Mouse (Mus musculus): ENCODE results near the gene Endog. TPM values are rescaled to one million over a fixed set of nuclear protein-coding genes. Genes with fewer than 3 reads are reported as not detected.
A peak's percentile ranks its signal among the peaks of the same experiment; 100 is the strongest.

Gene Endog
- total and polyA plus RNA-seq, 2 experiments from 2014 or later: 38.9 to 43.7 TPM

DNA sequence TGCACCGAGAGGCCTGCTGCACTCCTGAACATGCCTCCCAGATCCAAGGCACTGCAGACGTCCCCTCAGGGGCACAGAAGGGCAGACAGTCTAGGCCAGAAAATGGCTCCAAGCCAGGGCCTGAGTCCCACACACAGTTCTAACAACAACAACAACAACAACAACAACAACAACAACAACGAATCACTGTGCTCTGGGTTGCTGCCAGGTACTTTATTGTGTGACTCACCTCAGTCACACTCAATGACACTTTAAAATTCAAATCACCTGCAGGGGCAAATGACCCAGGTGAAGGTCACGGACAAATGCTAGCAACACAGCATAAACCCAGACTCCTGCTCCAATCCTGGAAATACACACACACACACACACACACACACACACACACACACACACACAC, 26.7 kb downstream of the Endog start:
- Histone ChIP-seq H3K36me3 (ENCODE audit: insufficient read depth, low read length) (no peaks in the 10 kb centered on the region; the same call in 1 of the 2 replicates), H3K4me3 (ENCODE audit: low read depth, low read length) (no peak overlapping the region), H3K27me3 (ENCODE audit: insufficient read depth, low read length) (no peaks in the 10 kb centered on the region), H3K9ac (replicated peaks; ENCODE audit: low read length, poor library complexity, severe bottlenecking) (no peak overlapping the region), H3K9me3 (ENCODE audit: low read length) (no peaks in the 10 kb centered on the region), H3K4me2 (ENCODE audit: low read depth, low read length, poor library complexity, severe bottlenecking) (no peak overlapping the region), H3K4me1 (ENCODE audit: insufficient read depth, low read length) (no peaks in the 10 kb centered on the region), H3K27ac (ENCODE audit: low read depth, low read length) (no peak overlapping the region)
- no peak for DNase-seq (ENCODE audit: low spot score)
- no peak for ATAC-seq (ENCODE audit: low FRiP score)
- TF ChIP-seq CTCF (IDR thresholded peaks at IDR 0.05): no peak
- 60% methylated on average over 4 of the region's 4 CpGs for WGBS

DNA sequence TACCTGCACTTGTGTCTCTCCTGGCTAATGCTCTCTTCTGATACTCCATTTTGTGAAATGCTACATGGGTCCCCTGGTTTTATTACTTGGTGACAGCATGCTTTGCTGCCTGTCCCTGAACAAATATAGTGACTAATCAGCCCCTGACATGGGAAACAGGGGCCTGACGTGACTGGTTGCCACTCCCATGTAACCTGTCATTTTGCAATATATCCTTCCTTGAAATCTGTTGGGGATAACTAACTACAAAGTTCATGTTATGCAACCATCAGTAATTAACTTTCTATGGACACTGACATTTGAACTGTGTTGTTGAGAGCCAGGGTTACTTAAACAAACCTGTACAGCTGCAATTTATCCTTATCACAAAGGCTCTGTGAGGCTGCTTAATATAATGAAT, 28.7 kb downstream of the Endog start:
- no peak overlapping the region for H3K4me3 ChIP-seq (ENCODE audit: low read depth, low read length)
- no peaks in the 10 kb centered on the region for H3K9me3 ChIP-seq (ENCODE audit: low read length)
- no peak for ATAC-seq (ENCODE audit: low FRiP score)
- no peak overlapping the region for H3K27ac ChIP-seq (ENCODE audit: low read depth, low read length)
- no peak for TF ChIP-seq CTCF (IDR thresholded peaks at IDR 0.05)
- no peaks in the 10 kb centered on the region for H3K36me3 ChIP-seq (ENCODE audit: insufficient read depth, low read length)
- WGBS: 77% methylated on average over 1 of the region's 1 CpGs
- DNase-seq (ENCODE audit: low spot score): no peak
- no peak overlapping the region for H3K9ac ChIP-seq (replicated peaks; ENCODE audit: low read length, poor library complexity, severe bottlenecking)
- no peaks in the 10 kb centered on the region for H3K27me3 ChIP-seq (ENCODE audit: insufficient read depth, low read length)
- no peak overlapping the region for H3K4me2 ChIP-seq (ENCODE audit: low read depth, low read length, poor library complexity, severe bottlenecking)
- peaks cover 5% of the 10 kb centered on the region for H3K4me1 ChIP-seq (ENCODE audit: insufficient read depth, low read length)

DNA sequence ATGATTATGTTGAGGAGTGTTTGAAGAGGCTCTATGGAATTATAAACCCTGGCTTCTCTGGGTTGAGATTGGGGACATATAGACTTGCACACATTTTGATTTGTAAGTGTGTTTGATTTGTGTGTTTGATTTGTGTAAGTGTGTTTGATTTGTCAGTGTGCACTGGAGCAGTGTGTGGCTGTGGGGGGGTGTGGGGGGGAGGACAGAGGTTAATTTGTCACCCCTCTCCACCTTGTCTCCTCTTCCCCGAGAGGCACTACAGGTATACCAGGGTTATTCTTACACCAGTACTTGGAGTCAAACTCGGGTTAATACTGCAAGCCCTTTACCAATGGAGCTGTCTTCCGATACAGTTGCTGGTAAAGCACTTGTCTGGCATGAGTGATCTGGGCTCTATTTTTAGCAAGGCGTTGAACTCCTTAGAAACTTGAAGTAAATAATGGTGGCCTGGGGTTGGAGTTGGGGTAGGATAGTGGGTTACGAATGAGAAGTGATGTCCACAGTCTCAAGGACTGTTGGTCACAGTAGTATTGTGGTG, 29.2 kb downstream of the Endog start:
- H3K4me1 ChIP-seq (ENCODE audit: insufficient read depth, low read length): peaks cover 5% of the 10 kb centered on the region
- DNase-seq (ENCODE audit: low spot score) (no peak), ATAC-seq (ENCODE audit: low FRiP score) (no peak)
- WGBS: 84% methylated on average over 5 of the region's 5 CpGs
- H3K27ac ChIP-seq (ENCODE audit: low read depth, low read length): no peak overlapping the region
- H3K4me2 ChIP-seq (ENCODE audit: low read depth, low read length, poor library complexity, severe bottlenecking): no peak overlapping the region
- H3K9me3 ChIP-seq (ENCODE audit: low read length): no peaks in the 10 kb centered on the region
- H3K36me3 ChIP-seq (ENCODE audit: insufficient read depth, low read length): no peaks in the 10 kb centered on the region
- H3K9ac ChIP-seq (replicated peaks; ENCODE audit: low read length, poor library complexity, severe bottlenecking): no peak overlapping the region
- H3K27me3 ChIP-seq (ENCODE audit: insufficient read depth, low read length): no peaks in the 10 kb centered on the region
- TF ChIP-seq CTCF (IDR thresholded peaks at IDR 0.05): no peak
- H3K4me3 ChIP-seq (ENCODE audit: low read depth, low read length): no peak overlapping the region

DNA sequence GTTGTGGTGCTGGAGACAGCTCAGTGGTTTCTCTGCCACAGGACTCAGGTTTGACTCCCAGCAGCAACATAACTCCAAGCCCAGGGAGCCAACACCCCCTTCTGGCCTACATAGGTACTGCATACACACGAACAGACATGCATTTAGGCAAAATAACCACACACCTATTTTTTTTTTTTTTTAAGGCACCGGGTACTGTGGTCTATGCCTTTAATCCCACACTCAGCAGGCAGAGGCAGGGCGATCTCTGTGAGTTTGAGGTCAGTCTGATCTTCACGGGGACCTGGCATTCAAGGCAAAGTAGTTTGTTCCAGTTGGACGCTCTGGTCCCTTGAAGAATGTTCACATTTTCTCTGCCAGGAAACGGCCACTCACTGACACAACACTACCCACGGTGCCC, 32.1 kb downstream of the Endog start:
- Histone ChIP-seq H3K4me2 (ENCODE audit: low read depth, low read length, poor library complexity, severe bottlenecking) (no peak overlapping the region), H3K4me3 (ENCODE audit: low read depth, low read length) (no peak overlapping the region), H3K9ac (replicated peaks; ENCODE audit: low read length, poor library complexity, severe bottlenecking) (no peak overlapping the region), H3K9me3 (ENCODE audit: low read length) (no peaks in the 10 kb centered on the region), H3K27me3 (ENCODE audit: insufficient read depth, low read length) (no peaks in the 10 kb centered on the region), H3K4me1 (ENCODE audit: insufficient read depth, low read length) (peaks cover 12% of the 10 kb centered on the region), H3K27ac (ENCODE audit: low read depth, low read length) (no peak overlapping the region), H3K36me3 (ENCODE audit: insufficient read depth, low read length) (no peaks in the 10 kb centered on the region)
- TF ChIP-seq CTCF (IDR thresholded peaks at IDR 0.05): peak; percentile 57
- ATAC-seq (ENCODE audit: low FRiP score): no peak
- no peak for DNase-seq (ENCODE audit: low spot score)
- WGBS: 79% methylated on average over 7 of the region's 7 CpGs

DNA sequence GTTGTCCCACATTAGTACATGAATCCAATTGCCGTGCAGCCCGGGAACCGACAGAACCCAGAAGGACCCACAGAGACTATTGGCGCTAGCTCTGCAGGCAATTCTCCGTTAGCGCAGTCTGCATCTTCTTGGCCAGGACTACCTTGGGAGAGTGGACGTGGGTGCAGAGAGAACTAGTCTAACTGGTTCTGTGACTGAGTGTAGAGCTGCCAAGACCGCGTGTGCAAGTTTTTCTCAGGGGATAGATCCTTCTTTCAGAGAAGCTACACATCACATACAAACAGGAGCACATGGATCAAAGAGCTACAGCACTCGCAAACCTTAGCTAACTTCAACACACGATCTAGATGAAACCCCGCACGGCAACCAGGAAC, 33.9 kb downstream of the Endog start:
- Histone ChIP-seq H3K4me1 (ENCODE audit: insufficient read depth, low read length) (peaks cover 12% of the 10 kb centered on the region), H3K27ac (ENCODE audit: low read depth, low read length) (peak overlapping the region; percentile 65), H3K9ac (replicated peaks; ENCODE audit: low read length, poor library complexity, severe bottlenecking) (peak overlapping the region; percentile 64), H3K36me3 (ENCODE audit: insufficient read depth, low read length) (no peaks in the 10 kb centered on the region), H3K27me3 (ENCODE audit: insufficient read depth, low read length) (no peaks in the 10 kb centered on the region), H3K4me3 (ENCODE audit: low read depth, low read length) (peak overlapping the region; percentile 66), H3K9me3 (ENCODE audit: low read length) (no peaks in the 10 kb centered on the region), H3K4me2 (ENCODE audit: low read depth, low read length, poor library complexity, severe bottlenecking) (peak overlapping the region; percentile 82)
- WGBS: under 1% methylated on average over 13 of the region's 13 CpGs
- ATAC-seq (ENCODE audit: low FRiP score) (peak; percentile 65), DNase-seq (ENCODE audit: low spot score) (peak; percentile 47)
- no peak for TF ChIP-seq CTCF (IDR thresholded peaks at IDR 0.05)

DNA sequence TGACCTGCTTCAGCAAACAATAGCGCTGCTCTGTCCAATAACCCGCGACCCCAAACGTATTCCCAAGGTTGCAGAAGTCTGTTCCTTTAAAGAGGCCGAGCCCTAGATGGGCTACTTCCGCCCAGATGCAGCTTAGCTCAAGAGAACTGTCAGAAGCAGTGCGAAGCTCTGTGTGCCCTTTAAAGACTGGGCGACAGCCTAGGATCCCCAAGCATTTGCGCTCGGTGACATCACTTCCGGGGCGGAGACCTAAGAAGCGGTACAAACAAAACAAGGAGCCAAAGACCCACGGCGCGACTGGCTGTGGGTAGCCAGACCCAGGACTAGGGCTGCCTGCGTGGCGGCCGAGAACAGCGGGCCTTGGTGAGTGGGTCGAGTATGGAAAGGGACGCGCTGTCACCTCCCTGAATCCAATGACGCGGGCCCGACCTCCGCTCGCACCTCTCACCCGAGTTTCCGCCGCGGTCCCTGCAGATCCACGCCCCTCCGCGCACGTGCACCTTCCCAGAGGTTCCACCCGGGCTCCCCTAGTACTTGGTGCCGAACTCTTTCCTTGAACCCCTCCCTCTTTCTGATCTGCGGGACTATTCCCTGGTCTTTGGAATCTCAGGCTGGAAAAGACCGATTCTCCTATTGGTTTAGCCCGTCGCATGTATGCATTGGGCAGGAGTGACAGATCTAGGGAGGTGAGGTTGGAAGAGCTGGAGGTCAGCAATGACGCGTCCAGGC, 34.5 kb downstream of the Endog start, which contains the start of gene Kyat1:
Gene Kyat1, minus strand, starts transcription at position 219 of the 729 bp plus-strand sequence.
- peak; percentile 99 for DNase-seq (ENCODE audit: low spot score)
- H3K4me3 ChIP-seq (ENCODE audit: low read depth, low read length): peak within 1 kb of the TSS; percentile 66
- H3K36me3 ChIP-seq (ENCODE audit: insufficient read depth, low read length): no peaks in the 10 kb centered on the region
- peak; percentile 94 for ATAC-seq (ENCODE audit: low FRiP score)
- no peaks in the 10 kb centered on the region for H3K9me3 ChIP-seq (ENCODE audit: low read length)
- H3K27me3 ChIP-seq (ENCODE audit: insufficient read depth, low read length): no peaks in the 10 kb centered on the region
- peak within 1 kb of the TSS; percentile 65 for H3K27ac ChIP-seq (ENCODE audit: low read depth, low read length)
- peak within 1 kb of the TSS; percentile 82 for H3K4me2 ChIP-seq (ENCODE audit: low read depth, low read length, poor library complexity, severe bottlenecking)
- under 1% methylated on average over 44 of the region's 44 CpGs for WGBS
- H3K9ac ChIP-seq (replicated peaks; ENCODE audit: low read length, poor library complexity, severe bottlenecking): peak within 1 kb of the TSS; percentile 64
- peaks cover 12% of the 10 kb centered on the region for H3K4me1 ChIP-seq (ENCODE audit: insufficient read depth, low read length)
- TF ChIP-seq CTCF (IDR thresholded peaks at IDR 0.05): no peak

Data from midbrain, postnatal 0 days (tissue).